Mouse (Mus musculus) thymus, adult 2 months (tissue): ENCODE results near the gene Serpinb13.

Experiments used
- CTCF ChIP-seq: fragments of 200-500 bp; IDR thresholded peaks from 2 replicates; pipeline ENCODE4 v1.5.1; 2012; ENCODE audit warnings: mild to moderate bottlenecking, control low read depth, low read length, moderate library complexity, borderline replicate concordance; ENCODE audit not compliant: control insufficient read depth, poor library complexity, insufficient read depth; ENCODE audit errors: extremely low read depth
- POLR2A ChIP-seq: fragments of 200-500 bp; IDR thresholded peaks from 2 replicates; pipeline ENCODE4 v1.6.1; 2012; ENCODE audit warnings: mild to moderate bottlenecking, low read length, control low read depth, moderate library complexity; ENCODE audit not compliant: control insufficient read depth, poor library complexity, insufficient read depth; ENCODE audit errors: extremely low read depth

DNA sequence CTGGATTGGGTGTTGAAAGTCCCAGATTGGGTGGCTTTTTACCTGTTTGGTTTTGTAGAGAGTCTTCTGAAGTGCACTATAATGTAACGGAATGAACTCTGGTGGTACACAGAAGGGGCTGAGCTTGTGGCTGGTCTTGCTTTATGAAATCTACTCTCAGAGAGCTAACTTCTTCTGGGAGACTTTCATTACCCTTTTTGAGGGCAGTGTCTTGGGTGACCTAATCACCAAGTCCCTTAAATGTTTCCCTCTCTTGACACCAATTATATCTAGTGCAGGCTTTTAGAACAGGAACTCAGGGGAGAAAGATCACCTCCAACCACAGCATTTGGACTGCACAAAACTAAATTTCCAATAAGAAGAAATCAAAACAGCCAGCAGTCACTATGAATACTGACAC lies 2.3 kb downstream of the Serpinb13 start:
- TF ChIP-seq POLR2A, result no peak
- TF ChIP-seq CTCF, result no peak
